Mouse (Mus musculus) CH12.LX (cell line): ENCODE data around the gene Rpp25l.

ENCODE experiments used
- CTCF ChIP-seq, 2 experiments: IDR thresholded peaks in 1 of 2; conservative IDR thresholded peaks in 1 of 2; 2 replicates each; pipeline ENCODE4 v1.5.1; 2011 to 2012; ENCODE audit warnings: low read depth in 2 of 2, low read length in 2 of 2, improper control_type of control experiment in 1 of 2, inconsistent platforms in 1 of 2, mild to moderate bottlenecking in 1 of 2, moderate library complexity in 1 of 2
- ELF1 ChIP-seq: IDR thresholded peaks from 2 replicates; pipeline ENCODE4 v1.6.1; 2014; ENCODE audit warnings: low read depth, mild to moderate bottlenecking, inconsistent platforms, low read length, improper control_type of control experiment
- MAX ChIP-seq: IDR thresholded peaks from 2 replicates; pipeline ENCODE4 v1.6.1; 2011; ENCODE audit warnings: low read length, improper control_type of control experiment
- MXI1 ChIP-seq: IDR thresholded peaks from 2 replicates; pipeline ENCODE4 v1.6.1; 2011; ENCODE audit warnings: mild to moderate bottlenecking, low read depth, low read length, improper control_type of control experiment
- UBTF ChIP-seq: IDR thresholded peaks from 2 replicates; pipeline ENCODE4 v1.6.1; 2012; ENCODE audit warnings: low read depth, mild to moderate bottlenecking, inconsistent platforms, low read length, improper control_type of control experiment, moderate library complexity
- USF1 ChIP-seq: IDR thresholded peaks from 2 replicates; pipeline ENCODE4 v1.6.1; 2014; ENCODE audit warnings: low read depth, mild to moderate bottlenecking, inconsistent platforms, low read length, improper control_type of control experiment

DNA sequence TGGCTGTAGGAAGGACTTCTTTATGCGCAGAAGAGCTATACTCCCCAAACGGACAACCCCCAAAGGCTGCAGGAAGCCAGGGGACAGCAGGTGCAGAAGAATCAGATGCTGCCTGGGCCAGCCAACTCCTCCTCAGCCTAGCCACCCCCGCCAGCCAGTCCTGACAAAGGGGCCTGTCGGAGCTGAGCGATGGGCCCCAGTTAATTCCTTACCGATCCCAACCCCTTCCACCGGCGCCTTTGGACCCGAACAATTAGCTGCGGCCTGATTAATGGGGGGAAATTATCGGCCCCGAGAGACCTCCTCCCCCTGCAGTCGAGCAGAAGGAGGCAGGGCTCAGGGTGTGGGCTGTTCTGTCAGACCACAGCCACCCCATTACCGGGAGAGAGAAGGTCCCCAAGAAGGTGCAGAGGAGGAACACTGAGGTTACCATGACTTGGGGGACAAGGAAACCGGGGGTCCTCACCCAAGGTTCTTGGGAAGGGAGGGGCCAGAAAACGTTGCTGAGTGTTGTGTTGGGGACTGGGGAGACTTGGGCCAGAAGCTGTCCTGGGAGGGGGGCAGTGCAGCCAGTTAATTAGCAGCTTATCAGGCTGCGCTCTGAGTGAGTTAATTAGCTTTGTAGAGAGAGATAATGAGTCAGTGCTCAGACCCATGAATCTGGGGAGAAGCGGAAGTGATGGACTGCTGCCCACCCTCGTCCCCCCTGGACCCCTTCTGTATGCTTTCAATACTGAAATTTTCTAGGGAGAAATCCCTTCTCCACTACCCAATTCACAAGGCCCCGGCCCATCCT is 13.7 kb upstream of the Rpp25l start:
- TF ChIP-seq MXI1, result no peak
- TF ChIP-seq CTCF (conservative IDR thresholded peaks at IDR 0.05 in 1 of 2, IDR thresholded peaks at IDR 0.05 in 1 of 2; ENCODE audit: low read depth in 2 of 2, low read length in 2 of 2), result no peak
- no peak for TF ChIP-seq USF1
- TF ChIP-seq MAX, result no peak
- TF ChIP-seq ELF1, result no peak
- TF ChIP-seq UBTF, result no peak
